Mouse (Mus musculus): ENCODE measurements around the gene Nudt7. TPM values are rescaled to one million over a fixed set of nuclear protein-coding genes. Genes with fewer than 3 reads are reported as not detected.
A peak's percentile ranks its signal among the peaks of the same experiment; 100 is the strongest.

The Nudt7 gene
- total RNA-seq (2022): 1 to 10 TPM; 4.3 to 6.9 (median 5.1) TPM

- DNase-seq (ENCODE audit: low spot score in 2 of 2): peak; percentile 75 to 77
Observed at GRCm38 (mm10) chr8:114133510-114134362, at the start of gene Nudt7. Nudt7 (plus strand) TSS chr8:114133557.

- no peak for DNase-seq (ENCODE audit: low spot score in 2 of 2)
Observed at GRCm38 (mm10) chr8:114087932-114088331, 45.4 kb upstream of the Nudt7 start.

GRCm38 (mm10) chr8:114090736-114091135 is 42.6 kb upstream of the Nudt7 start:
- no peak for DNase-seq (ENCODE audit: low spot score in 2 of 2)

DNA sequence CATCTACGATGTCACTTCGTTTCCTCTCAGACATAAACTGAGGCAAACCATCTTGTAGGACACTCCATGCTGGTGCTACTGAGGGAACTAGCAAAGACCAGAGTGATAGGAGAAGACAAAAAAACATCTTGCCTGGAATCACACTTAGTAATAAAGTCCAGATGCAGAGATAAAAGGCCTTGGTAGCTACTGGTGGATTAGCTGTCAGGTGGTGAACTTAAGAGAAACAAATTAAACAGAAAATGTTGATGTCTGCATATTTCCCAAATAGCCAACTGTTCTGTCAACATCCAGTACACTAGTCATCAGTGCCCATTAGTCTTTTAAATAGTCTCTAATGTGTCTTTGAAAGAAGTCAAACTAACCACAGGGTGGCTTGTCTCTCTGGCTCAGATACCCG is 40.0 kb upstream of the Nudt7 start:
- DNase-seq (ENCODE audit: low spot score in 2 of 2): no peak

GRCm38 (mm10) chr8:114094526-114094925 is 38.8 kb upstream of the Nudt7 start:
- no peak for DNase-seq (ENCODE audit: low spot score in 2 of 2)

DNA sequence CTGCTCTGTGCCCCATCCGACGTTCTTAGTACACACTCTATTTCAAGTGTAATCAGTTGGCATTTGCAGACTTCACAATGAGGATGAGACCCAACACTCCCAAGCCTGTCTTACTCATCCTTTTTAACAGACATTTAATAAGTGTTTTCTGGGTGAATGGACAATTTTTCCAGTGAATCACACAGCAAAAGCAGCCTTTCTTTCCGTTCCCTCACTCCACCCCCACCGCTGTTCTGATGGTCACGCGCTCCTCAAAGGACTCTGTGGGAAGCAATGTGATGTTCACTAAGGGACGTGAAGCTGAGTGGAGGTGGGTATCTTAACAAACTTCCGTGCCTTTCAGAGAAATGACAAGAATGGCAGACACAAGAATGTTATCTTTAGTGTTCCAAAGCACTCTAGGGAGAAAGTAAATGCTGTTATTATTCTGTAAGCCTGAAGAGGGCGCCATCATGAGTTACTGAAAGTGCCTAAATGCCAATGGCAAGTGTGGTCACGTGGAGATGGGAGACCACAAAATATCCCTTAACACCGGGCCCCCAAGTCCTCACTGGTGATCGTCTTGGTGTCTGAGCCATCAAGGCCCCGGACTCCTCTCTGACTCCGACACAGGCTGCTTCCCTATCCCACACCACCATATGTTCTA is 32.7 kb upstream of the Nudt7 start:
- DNase-seq (ENCODE audit: low spot score in 2 of 2): no peak

DNA sequence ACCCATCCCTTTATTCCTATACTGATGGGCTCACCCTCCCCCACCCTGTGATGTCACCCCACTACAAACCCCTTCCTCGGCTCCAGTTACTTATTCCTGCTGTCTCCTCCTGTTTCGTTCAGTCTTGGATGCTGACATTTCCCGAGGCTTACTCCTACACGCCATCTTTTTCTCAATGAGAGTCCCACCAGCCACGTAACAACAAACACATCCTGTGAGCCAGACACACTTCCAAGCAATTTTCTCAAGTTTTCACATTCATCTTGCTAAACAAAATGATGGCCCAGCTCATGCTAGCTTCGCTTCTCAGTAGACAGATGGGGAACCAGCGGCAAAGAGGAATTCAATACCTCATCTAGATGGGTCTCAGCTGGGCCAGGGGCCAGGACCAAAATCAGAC is 30.0 kb upstream of the Nudt7 start:
- no peak for DNase-seq (ENCODE audit: low spot score in 2 of 2)

GRCm38 (mm10) chr8:114105971-114106370 is 27.4 kb upstream of the Nudt7 start:
- no peak for DNase-seq (ENCODE audit: low spot score in 2 of 2)

DNA sequence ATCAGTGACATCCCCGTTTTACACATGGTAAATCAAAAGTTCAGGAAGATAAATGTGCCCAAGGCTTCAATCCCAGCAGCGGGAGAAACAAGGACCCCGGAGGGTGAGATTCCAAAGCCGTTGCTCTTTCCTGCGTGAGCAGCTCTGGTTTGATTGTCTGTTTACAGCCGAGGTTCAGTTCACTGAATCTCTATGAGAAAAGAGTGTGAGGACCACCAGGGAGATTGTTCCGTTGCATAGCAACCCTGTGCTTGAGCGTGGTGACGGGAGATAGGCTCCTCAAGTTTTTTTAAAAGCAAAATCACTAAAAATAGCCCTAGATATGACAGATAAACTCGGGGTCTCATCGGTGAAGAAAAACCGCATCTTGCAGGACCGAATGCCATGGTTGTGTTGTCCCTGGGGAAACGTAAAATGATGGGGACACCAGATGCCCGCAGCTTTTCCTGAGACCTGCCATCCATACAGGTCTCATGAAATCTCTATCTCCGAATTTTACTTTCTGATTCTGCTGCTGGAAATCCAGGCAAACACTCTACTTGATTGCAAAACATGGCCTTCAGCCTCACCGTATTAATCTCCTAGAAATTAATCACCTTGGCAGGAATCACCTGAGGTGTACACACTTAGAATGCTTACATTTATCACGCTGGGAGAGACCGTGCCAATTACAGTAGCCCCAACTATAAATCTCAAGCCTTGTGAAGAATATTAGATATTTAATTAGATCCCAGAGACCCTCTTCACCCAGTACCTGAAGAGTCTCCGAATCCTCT is 23.8 kb upstream of the Nudt7 start:
- peak in 1 of 2 experiments; percentile 4 for DNase-seq (ENCODE audit: low spot score in 2 of 2)

GRCm38 (mm10) chr8:114115076-114115475 is 18.3 kb upstream of the Nudt7 start:
- DNase-seq (ENCODE audit: low spot score in 2 of 2): no peak

- DNase-seq (ENCODE audit: low spot score in 2 of 2): no peak
Observed at GRCm38 (mm10) chr8:114116049-114116448, 17.3 kb upstream of the Nudt7 start.

GRCm38 (mm10) chr8:114117439-114117838 is 15.9 kb upstream of the Nudt7 start:
- DNase-seq (ENCODE audit: low spot score in 2 of 2): no peak

DNA sequence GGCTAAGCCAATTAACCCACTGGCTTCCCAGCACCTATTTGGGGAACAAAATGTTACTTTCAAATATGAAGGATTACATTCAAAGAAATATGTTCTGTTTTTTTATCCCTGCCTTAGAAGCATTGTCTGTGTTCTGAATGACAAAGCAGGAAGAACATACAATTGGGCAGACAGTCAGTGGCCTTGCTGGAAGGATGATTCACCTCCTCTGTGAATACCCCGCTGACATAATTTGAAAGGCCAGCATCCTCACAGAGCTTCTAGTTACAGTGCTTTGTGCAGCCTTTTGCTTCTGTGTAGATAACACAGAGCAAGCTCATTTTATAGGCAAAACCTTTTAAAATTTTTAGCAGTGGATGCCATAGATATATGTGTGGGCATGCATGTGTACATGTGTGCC is 11.6 kb upstream of the Nudt7 start:
- DNase-seq (ENCODE audit: low spot score in 2 of 2): no peak

GRCm38 (mm10) chr8:114123611-114124010 is 9.7 kb upstream of the Nudt7 start:
- no peak for DNase-seq (ENCODE audit: low spot score in 2 of 2)

- no peak for DNase-seq (ENCODE audit: low spot score in 2 of 2)
Observed at GRCm38 (mm10) chr8:114124084-114124750, 9.1 kb upstream of the Nudt7 start.

- no peak for DNase-seq (ENCODE audit: low spot score in 2 of 2)
Observed at GRCm38 (mm10) chr8:114130838-114131237, 2.5 kb upstream of the Nudt7 start.

DNA sequence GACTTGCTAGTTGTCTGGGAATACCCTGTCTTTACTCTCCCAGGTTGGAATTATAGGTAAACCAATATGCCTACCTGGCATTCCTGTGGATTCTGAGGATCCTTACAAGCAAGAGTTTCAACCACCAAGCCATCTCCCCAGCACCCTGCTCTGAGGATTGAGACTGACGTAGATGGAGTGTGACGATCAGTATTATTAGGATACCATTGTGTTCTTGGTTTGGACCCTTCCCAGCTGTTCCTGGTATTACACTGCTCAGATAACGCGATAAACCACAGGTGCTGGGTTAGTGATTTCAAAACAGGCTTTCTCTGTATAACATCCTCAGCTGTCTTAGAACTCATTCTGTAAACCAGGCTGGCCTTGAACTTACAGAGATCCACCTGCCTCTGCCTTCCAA is 1.9 kb upstream of the Nudt7 start:
- no peak for DNase-seq (ENCODE audit: low spot score in 2 of 2)

DNA sequence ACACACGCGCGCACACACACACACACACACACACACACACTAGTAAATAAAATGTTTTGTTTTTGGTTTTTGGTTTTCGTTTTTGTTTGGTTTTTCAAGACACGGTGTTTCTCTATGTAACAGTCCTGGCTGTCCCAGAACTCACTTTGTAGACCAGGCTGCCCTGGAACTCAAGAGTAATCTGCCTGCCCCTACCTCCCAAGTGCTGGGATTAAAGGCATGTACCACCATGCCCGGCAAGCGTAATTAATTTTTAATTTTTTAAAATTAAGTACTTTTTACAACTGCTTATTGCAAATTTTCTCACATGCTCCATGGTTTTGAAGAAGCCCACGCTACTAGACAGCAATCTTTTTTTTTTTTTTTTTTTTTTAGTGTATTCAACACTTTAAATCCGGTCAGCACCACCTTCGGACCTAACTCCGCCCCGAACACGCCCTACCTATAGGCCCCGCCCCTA is 277 bp upstream of the Nudt7 start:
- no peak for DNase-seq (ENCODE audit: low spot score in 2 of 2)

DNA sequence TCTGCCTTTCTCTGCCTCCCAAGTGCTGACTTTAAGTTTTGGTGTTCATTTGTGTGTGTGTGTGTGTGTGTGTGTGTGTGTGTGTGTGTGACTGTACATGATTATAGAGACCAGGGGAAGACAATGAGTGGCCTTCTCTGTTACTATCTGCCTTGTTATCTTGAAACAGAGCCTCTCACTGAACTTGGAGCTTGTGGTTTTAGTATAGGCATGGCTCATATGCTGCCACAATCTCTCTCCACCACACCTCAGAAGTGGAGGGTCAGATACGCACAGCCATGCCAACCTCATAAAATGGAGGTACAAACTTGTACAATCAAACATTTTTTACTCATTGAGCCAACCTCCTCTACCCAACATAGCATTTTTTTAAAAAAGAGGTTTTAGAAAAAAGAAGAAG is 3.4 kb downstream of the Nudt7 start:
- no peak for DNase-seq (ENCODE audit: low spot score in 2 of 2)

DNA sequence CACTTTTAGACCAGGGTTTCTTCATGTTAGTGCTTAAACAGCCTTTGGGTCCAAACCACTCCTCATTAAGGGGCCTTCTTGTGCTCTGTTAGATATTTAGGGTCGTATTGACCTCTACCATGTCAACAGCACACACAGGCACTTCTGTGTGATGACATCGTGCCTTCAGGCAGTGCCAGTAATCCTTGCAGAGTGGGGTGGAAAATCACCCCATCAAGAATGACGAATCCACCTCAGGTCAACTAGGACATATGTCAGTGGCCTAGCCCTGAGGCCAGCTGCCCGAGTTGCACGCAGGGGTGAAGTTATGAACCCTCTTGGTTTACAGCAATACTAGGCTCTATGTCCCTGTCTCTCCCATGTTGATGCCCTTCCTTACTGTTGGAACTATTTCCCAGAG is 3.8 kb downstream of the Nudt7 start:
- no peak for DNase-seq (ENCODE audit: low spot score in 2 of 2)

- no peak for DNase-seq (ENCODE audit: low spot score in 2 of 2)
Observed at GRCm38 (mm10) chr8:114140437-114140836, 7.1 kb downstream of the Nudt7 start.
